Mouse (Mus musculus): ENCODE data around the gene Ptgdr2. TPM values are rescaled to one million over a fixed set of nuclear protein-coding genes. Genes with fewer than 3 reads are reported as not detected.

Ptgdr2 gene
- polyA plus RNA-seq, 2 experiments: 0.04 to 0.05 TPM

DNA sequence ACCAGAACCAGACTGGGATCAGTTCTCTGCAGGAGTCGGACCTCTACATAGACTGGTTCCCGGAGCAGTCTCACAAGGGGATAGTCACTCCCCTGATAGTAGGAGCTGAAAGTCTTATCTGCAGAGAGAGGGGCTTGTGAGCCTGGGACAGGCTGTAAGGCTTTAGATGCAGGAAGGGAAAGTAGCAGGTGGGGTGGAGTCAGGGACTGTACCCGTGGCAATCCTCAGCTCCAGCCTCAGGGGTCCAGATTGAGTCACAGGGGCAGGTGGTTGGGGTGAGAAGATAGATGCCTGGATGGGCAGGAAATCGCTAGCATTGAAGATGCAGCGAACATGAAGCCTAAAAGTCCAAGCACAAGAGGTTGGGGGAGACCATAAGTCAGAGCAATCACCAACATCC is 20.5 kb upstream of the Ptgdr2 start:
- 31% methylated on average over 5 of the region's 5 CpGs for WGBS (ENCODE audit: insufficient replicate concordance)
- H3K27me3 ChIP-seq (ENCODE audit: control insufficient read depth, insufficient read depth, low read length): no peaks in the 10 kb centered on the region
- no peaks in the 10 kb centered on the region for H3K36me3 ChIP-seq (replicated peaks; ENCODE audit: control insufficient read depth, insufficient read depth, low read depth)
- H3K9ac ChIP-seq (replicated peaks): no peak overlapping the region
- H3K27ac ChIP-seq: no peak overlapping the region
- ATAC-seq (ENCODE audit: insufficient read depth): no peak
- TF ChIP-seq CTCF (IDR thresholded peaks at IDR 0.05; ENCODE audit: low read depth) (no peak), EP300 (IDR thresholded peaks at IDR 0.05; ENCODE audit: low read depth) (no peak)
- no peak overlapping the region for H3K4me3 ChIP-seq (ENCODE audit: insufficient read depth in 1 of 2, low read depth in 2 of 2, low read length in 2 of 2)
- 0 out of 4 replicates have a peak, but pooled peaks cover 0 to 3% of the 10 kb centered on the region in 2 experiments for H3K4me1 ChIP-seq (replicated peaks; ENCODE audit: control insufficient read depth in 2 of 2, insufficient read depth in 2 of 2, low read length in 1 of 2)
- H3K9me3 ChIP-seq (ENCODE audit: control insufficient read depth, low read length): no peaks in the 10 kb centered on the region
- no peak overlapping the region for H3K4me2 ChIP-seq (ENCODE audit: low read depth)
- DNase-seq (ENCODE audit: low read depth in 3 of 3, low spot score in 3 of 3): no peak

- H3K9ac ChIP-seq (replicated peaks): no peak overlapping the region
- H3K4me1 ChIP-seq (replicated peaks; ENCODE audit: control insufficient read depth in 2 of 2, insufficient read depth in 2 of 2, low read length in 1 of 2): 0 out of 4 replicates have a peak, but pooled peaks cover 0 to 3% of the 10 kb centered on the region in 2 experiments
- 67% methylated on average over 10 of the region's 10 CpGs for WGBS (ENCODE audit: insufficient replicate concordance)
- DNase-seq (ENCODE audit: low read depth in 3 of 3, low spot score in 3 of 3) (no peak), ATAC-seq (ENCODE audit: insufficient read depth) (no peak)
- no peak for TF ChIP-seq CTCF (IDR thresholded peaks at IDR 0.05; ENCODE audit: low read depth)
- TF ChIP-seq EP300 (IDR thresholded peaks at IDR 0.05; ENCODE audit: low read depth): no peak
- H3K36me3 ChIP-seq (replicated peaks; ENCODE audit: control insufficient read depth, insufficient read depth, low read depth): no peaks in the 10 kb centered on the region
- H3K4me2 ChIP-seq (ENCODE audit: low read depth): no peak overlapping the region
- no peaks in the 10 kb centered on the region for H3K9me3 ChIP-seq (ENCODE audit: control insufficient read depth, low read length)
- no peak overlapping the region for H3K27ac ChIP-seq
- no peaks in the 10 kb centered on the region for H3K27me3 ChIP-seq (ENCODE audit: control insufficient read depth, insufficient read depth, low read length)
- no peak overlapping the region for H3K4me3 ChIP-seq (ENCODE audit: insufficient read depth in 1 of 2, low read depth in 2 of 2, low read length in 2 of 2)
These were observed 18.5 kb upstream of the Ptgdr2 start for GRCm38 (mm10) chr19:10918321-10918991.

DNA sequence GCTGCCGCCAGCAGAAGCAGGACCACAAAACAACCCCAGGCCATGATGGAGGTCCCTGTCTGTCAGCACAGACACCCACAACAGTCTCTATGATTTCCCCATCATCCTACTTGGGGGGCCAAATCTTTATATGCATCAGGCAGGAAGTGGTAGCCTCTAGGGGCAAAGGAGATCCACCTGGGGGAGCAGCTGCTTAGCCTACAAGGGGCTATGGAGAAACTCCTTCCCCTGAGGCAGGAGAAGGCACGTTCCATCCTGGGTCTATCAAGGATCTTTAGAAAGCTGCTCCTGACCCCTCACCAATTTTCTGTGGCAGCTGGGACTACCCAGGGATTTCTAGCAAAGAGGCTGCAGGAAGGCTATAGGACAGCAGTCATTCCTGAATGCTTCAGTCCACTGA is 16.4 kb upstream of the Ptgdr2 start, which contains the start of gene Zp1:
TSS of gene Zp1 (minus strand) at position 101 of the 400 bp plus-strand sequence.
- Histone ChIP-seq H3K36me3 (replicated peaks; ENCODE audit: control insufficient read depth, insufficient read depth, low read depth) (no peaks in the 10 kb centered on the region), H3K27ac (no peak within 1 kb of the TSS), H3K9ac (replicated peaks) (no peak within 1 kb of the TSS), H3K9me3 (ENCODE audit: control insufficient read depth, low read length) (no peaks in the 10 kb centered on the region), H3K27me3 (ENCODE audit: control insufficient read depth, insufficient read depth, low read length) (no peaks in the 10 kb centered on the region), H3K4me1 (replicated peaks; ENCODE audit: control insufficient read depth in 2 of 2, insufficient read depth in 2 of 2, low read length in 1 of 2) (0 out of 4 replicates have a peak, but pooled peaks cover 0 to 3% of the 10 kb centered on the region in 2 experiments), H3K4me2 (ENCODE audit: low read depth) (no peak within 1 kb of the TSS), H3K4me3 (ENCODE audit: insufficient read depth in 1 of 2, low read depth in 2 of 2, low read length in 2 of 2) (no peak within 1 kb of the TSS)
- TF ChIP-seq CTCF (IDR thresholded peaks at IDR 0.05; ENCODE audit: low read depth) (no peak), EP300 (IDR thresholded peaks at IDR 0.05; ENCODE audit: low read depth) (no peak)
- DNase-seq (ENCODE audit: low read depth in 3 of 3, low spot score in 3 of 3) (no peak), ATAC-seq (ENCODE audit: insufficient read depth) (no peak)
- WGBS (ENCODE audit: insufficient replicate concordance): 51% methylated on average over 2 of the region's 2 CpGs

DNA sequence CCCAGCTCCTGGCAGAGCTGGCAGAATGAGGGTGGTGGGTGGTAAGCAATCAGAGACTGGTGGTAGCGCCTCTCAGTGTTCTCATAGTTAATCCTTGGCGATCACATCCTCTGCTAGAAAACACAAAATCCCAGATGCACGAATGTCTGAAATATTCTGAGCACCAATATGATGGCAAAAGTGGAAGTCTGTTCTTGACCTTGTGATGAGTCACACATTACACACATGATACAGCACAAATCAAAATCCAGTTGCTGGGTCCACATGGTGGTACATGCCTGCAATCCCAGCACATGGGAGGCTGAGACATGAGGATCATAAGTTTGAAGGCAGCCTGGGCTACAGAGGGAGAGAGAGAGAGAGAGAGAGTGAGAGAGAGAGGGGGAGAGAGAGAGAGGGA is 15.9 kb upstream of the Ptgdr2 start:
- Histone ChIP-seq H3K27ac (no peak overlapping the region), H3K9me3 (ENCODE audit: control insufficient read depth, low read length) (no peaks in the 10 kb centered on the region), H3K27me3 (ENCODE audit: control insufficient read depth, insufficient read depth, low read length) (no peaks in the 10 kb centered on the region), H3K4me2 (ENCODE audit: low read depth) (no peak overlapping the region), H3K4me1 (replicated peaks; ENCODE audit: control insufficient read depth in 2 of 2, insufficient read depth in 2 of 2, low read length in 1 of 2) (0 out of 4 replicates have a peak, but pooled peaks cover 0 to 3% of the 10 kb centered on the region in 2 experiments), H3K36me3 (replicated peaks; ENCODE audit: control insufficient read depth, insufficient read depth, low read depth) (no peaks in the 10 kb centered on the region), H3K4me3 (ENCODE audit: insufficient read depth in 1 of 2, low read depth in 2 of 2, low read length in 2 of 2) (no peak overlapping the region), H3K9ac (replicated peaks) (no peak overlapping the region)
- DNase-seq (ENCODE audit: low read depth in 3 of 3, low spot score in 3 of 3): no peak
- TF ChIP-seq CTCF (IDR thresholded peaks at IDR 0.05; ENCODE audit: low read depth) (no peak), EP300 (IDR thresholded peaks at IDR 0.05; ENCODE audit: low read depth) (no peak)
- no peak for ATAC-seq (ENCODE audit: insufficient read depth)
- WGBS (ENCODE audit: insufficient replicate concordance): 58% methylated on average over 3 of the region's 3 CpGs

- ATAC-seq (ENCODE audit: insufficient read depth) (no peak), DNase-seq (ENCODE audit: low read depth in 3 of 3, low spot score in 3 of 3) (no peak)
- 40% methylated on average over 4 of the region's 4 CpGs for WGBS (ENCODE audit: insufficient replicate concordance)
- no peak overlapping the region for H3K27ac ChIP-seq
- H3K36me3 ChIP-seq (replicated peaks; ENCODE audit: control insufficient read depth, insufficient read depth, low read depth): no peaks in the 10 kb centered on the region
- H3K4me1 ChIP-seq (replicated peaks; ENCODE audit: control insufficient read depth in 2 of 2, insufficient read depth in 2 of 2, low read length in 1 of 2): no peaks in the 10 kb centered on the region
- no peak overlapping the region for H3K4me2 ChIP-seq (ENCODE audit: low read depth)
- H3K4me3 ChIP-seq (ENCODE audit: insufficient read depth in 1 of 2, low read depth in 2 of 2, low read length in 2 of 2): no peak overlapping the region
- no peaks in the 10 kb centered on the region for H3K9me3 ChIP-seq (ENCODE audit: control insufficient read depth, low read length)
- H3K27me3 ChIP-seq (ENCODE audit: control insufficient read depth, insufficient read depth, low read length): no peaks in the 10 kb centered on the region
- no peak for TF ChIP-seq EP300 (IDR thresholded peaks at IDR 0.05; ENCODE audit: low read depth)
- TF ChIP-seq CTCF (IDR thresholded peaks at IDR 0.05; ENCODE audit: low read depth): no peak
- no peak overlapping the region for H3K9ac ChIP-seq (replicated peaks)
These were observed 12.7 kb upstream of the Ptgdr2 start for GRCm38 (mm10) chr19:10924220-10924619.

All from liver, embryonic 14.5 days (tissue).